Comparison of ENCODE assay signal across 29 mouse cellular contexts in genomic region chr2:74202776-74203175, GRCm38 (mm10).
DNase-seq lines count a peak whose midpoint lies in the region; ATAC-seq and TF ChIP-seq lines count a peak whose summit lies in the region.
"Had no signal": no experiment of that assay in that cellular context is flagged by ENCODE, and none has a peak within 500 bp of the region (broad histone marks: within the 10 kb centered on the region; RNA-seq: fewer than 3 reads in every experiment).

No protein-coding gene starts in this region.

- H3K27ac ChIP-seq in forebrain, embryonic 14.5 days (ENCODE audit: low read depth, low read length), result no peak overlapping the region
- H3K27ac ChIP-seq in forebrain, postnatal 0 days (ENCODE audit: low read depth, low read length), result no peak overlapping the region
- H3K27ac ChIP-seq in lung, embryonic 14.5 days (ENCODE audit: low read depth), result no peak overlapping the region
- H3K27ac ChIP-seq in lung, postnatal 0 days (ENCODE audit: low read length), result no peak overlapping the region
- H3K27ac ChIP-seq in limb, embryonic 12.5 days, result peak overlapping the region; percentile 80
- H3K27ac ChIP-seq: embryonic facial prominence, embryonic 12.5 days; hindbrain, embryonic 12.5 days; liver, embryonic 13.5 days; stomach, postnatal 0 days had no signal

- no peak overlapping the region for H3K9ac ChIP-seq in forebrain, embryonic 14.5 days (ENCODE audit: low read length)
- H3K9ac ChIP-seq in forebrain, postnatal 0 days, result no peak overlapping the region
- no peak overlapping the region for H3K9ac ChIP-seq in lung, embryonic 14.5 days
- H3K9ac ChIP-seq in lung, postnatal 0 days (replicated peaks; ENCODE audit: low read depth), result no peak overlapping the region
- H3K9ac ChIP-seq in limb, embryonic 12.5 days (replicated peaks), result no peak overlapping the region
- H3K9ac ChIP-seq: embryonic facial prominence, embryonic 12.5 days; hindbrain, embryonic 12.5 days; liver, embryonic 13.5 days had no signal

- H3K27me3 ChIP-seq in forebrain, embryonic 14.5 days (replicated peaks; ENCODE audit: control insufficient read depth, insufficient read depth, low read length), result no peaks in the 10 kb centered on the region
- no peaks in the 10 kb centered on the region for H3K27me3 ChIP-seq in forebrain, postnatal 0 days (ENCODE audit: insufficient read depth, low read length)
- no peaks in the 10 kb centered on the region for H3K27me3 ChIP-seq in lung, embryonic 14.5 days (ENCODE audit: insufficient read depth, low read length)
- no peaks in the 10 kb centered on the region for H3K27me3 ChIP-seq in lung, postnatal 0 days (replicated peaks; ENCODE audit: insufficient read depth, low read length)
- H3K27me3 ChIP-seq in limb, embryonic 12.5 days, result no peaks in the 10 kb centered on the region
- H3K27me3 ChIP-seq: embryonic facial prominence, embryonic 12.5 days; hindbrain, embryonic 12.5 days; liver, embryonic 13.5 days; Patski had no signal

- no peak for ATAC-seq in forebrain, embryonic 14.5 days
- ATAC-seq in forebrain, postnatal 0 days, result no peak
- no peak for ATAC-seq in lung, embryonic 14.5 days (ENCODE audit: insufficient read depth)
- ATAC-seq in lung, postnatal 0 days, result no peak
- ATAC-seq in limb, embryonic 12.5 days (ENCODE audit: insufficient number of reproducible peaks, insufficient read depth, low FRiP score, low TSS enrichment, low read depth), result no peak
- ATAC-seq: intestine, postnatal 0 days; Patski had no signal

- TF ChIP-seq CTCF in forebrain, postnatal 0 days (IDR thresholded peaks at IDR 0.05; ENCODE audit: low read depth), result no peak
- TF ChIP-seq CTCF in lung, embryonic 14.5 days (IDR thresholded peaks at IDR 0.05; ENCODE audit: low read depth), result no peak
- no peak for TF ChIP-seq CTCF in lung, postnatal 0 days (IDR thresholded peaks at IDR 0.05)

- H3K4me2 ChIP-seq in forebrain, embryonic 14.5 days (ENCODE audit: low read length), result no peak overlapping the region
- H3K4me2 ChIP-seq in forebrain, postnatal 0 days (ENCODE audit: low read depth), result no peak overlapping the region
- no peak overlapping the region for H3K4me2 ChIP-seq in lung, embryonic 14.5 days
- no peak overlapping the region for H3K4me2 ChIP-seq in lung, postnatal 0 days (replicated peaks; ENCODE audit: low read depth, low read length)
- peak overlapping the region; percentile 47 for H3K4me2 ChIP-seq in limb, embryonic 12.5 days
- H3K4me2 ChIP-seq: embryonic facial prominence, embryonic 12.5 days; hindbrain, embryonic 12.5 days; liver, embryonic 13.5 days had no signal

- peak; percentile 33 for DNase-seq in forebrain, embryonic 14.5 days (ENCODE audit: low spot score)
- no peak for DNase-seq in forebrain, postnatal 0 days
- peak; percentile 41 for DNase-seq in lung, embryonic 14.5 days
- DNase-seq in lung, postnatal 0 days (ENCODE audit: low spot score), result no peak
- DNase-seq in right cerebral cortex, adult 2 months (ENCODE audit: low spot score in 2 of 2), result no peak
- DNase-seq in frontal cortex, postnatal 36 days (ENCODE audit: low spot score in 2 of 2), result no peak
- DNase-seq: adrenal gland, postnatal 10 days; cerebellum, adult 11 months; cerebellum, adult 9-10 months; cerebellum, postnatal 36 days; heart, postnatal 14 days; kidney, adult 9 months; kidney, postnatal 4 days; layer of hippocampus, postnatal 36 days; left cerebral cortex, postnatal 4 days; liver, embryonic 13.5 days; lung, adult 18-20 months; lung, postnatal 14 days; midbrain, embryonic 14.5 days; right cerebral cortex, adult 18-20 months; right cerebral cortex, postnatal 4 days; thymus, adult 18-20 months; thymus, postnatal 25 days had no signal

- no peak for TF ChIP-seq EP300 in lung, postnatal 0 days (IDR thresholded peaks at IDR 0.05)

- H3K9me3 ChIP-seq in forebrain, embryonic 14.5 days (replicated peaks; ENCODE audit: control insufficient read depth, low read length), result no peaks in the 10 kb centered on the region
- H3K9me3 ChIP-seq in forebrain, postnatal 0 days (ENCODE audit: low read length), result no peaks in the 10 kb centered on the region
- H3K9me3 ChIP-seq in lung, embryonic 14.5 days (ENCODE audit: low read depth, low read length), result no peaks in the 10 kb centered on the region
- no peaks in the 10 kb centered on the region for H3K9me3 ChIP-seq in lung, postnatal 0 days (ENCODE audit: low read length)
- no peaks in the 10 kb centered on the region for H3K9me3 ChIP-seq in limb, embryonic 12.5 days
- H3K9me3 ChIP-seq: embryonic facial prominence, embryonic 12.5 days; liver, embryonic 13.5 days had no signal

- 32% methylated on average over 3 of the region's 3 CpGs for WGBS in forebrain, embryonic 14.5 days
- WGBS in forebrain, postnatal 0 days, result 48% methylated on average over 3 of the region's 3 CpGs
- WGBS in lung, embryonic 14.5 days, result 62% methylated on average over 3 of the region's 3 CpGs
- 66% methylated on average over 3 of the region's 3 CpGs for WGBS in lung, postnatal 0 days
- WGBS in limb, embryonic 12.5 days, result 41% methylated on average over 3 of the region's 3 CpGs

- peaks cover 19% of the 10 kb centered on the region for H3K4me1 ChIP-seq in forebrain, embryonic 14.5 days (ENCODE audit: control insufficient read depth, insufficient read depth, low read length)
- no peaks in the 10 kb centered on the region for H3K4me1 ChIP-seq in forebrain, postnatal 0 days (ENCODE audit: insufficient read depth)
- peaks cover 3% of the 10 kb centered on the region; the same call in 1 of the 2 replicates for H3K4me1 ChIP-seq in lung, embryonic 14.5 days (ENCODE audit: insufficient read depth)
- H3K4me1 ChIP-seq in lung, postnatal 0 days (ENCODE audit: insufficient read depth, low read depth, low read length), result 0 out of 2 replicates have a peak, but pooled peaks cover 4% of the 10 kb centered on the region
- peaks cover 43% of the 10 kb centered on the region for H3K4me1 ChIP-seq in limb, embryonic 12.5 days (replicated peaks)
- H3K4me1 ChIP-seq: liver, embryonic 13.5 days had no signal

- no peak overlapping the region for H3K4me3 ChIP-seq in forebrain, embryonic 14.5 days (ENCODE audit: low read depth, low read length)
- no peak overlapping the region for H3K4me3 ChIP-seq in forebrain, postnatal 0 days (ENCODE audit: low read depth, low read length)
- no peak overlapping the region for H3K4me3 ChIP-seq in lung, embryonic 14.5 days (ENCODE audit: low read depth, low read length)
- no peak overlapping the region for H3K4me3 ChIP-seq in lung, postnatal 0 days (ENCODE audit: low read depth, low read length)
- H3K4me3 ChIP-seq in limb, embryonic 12.5 days (replicated peaks), result peak overlapping the region; percentile 21
- H3K4me3 ChIP-seq: embryonic facial prominence, embryonic 12.5 days; hindbrain, embryonic 12.5 days; liver, embryonic 13.5 days had no signal

- no peaks in the 10 kb centered on the region for H3K36me3 ChIP-seq in forebrain, embryonic 14.5 days (ENCODE audit: control insufficient read depth, insufficient read depth, low read length)
- H3K36me3 ChIP-seq in forebrain, postnatal 0 days (ENCODE audit: insufficient read depth), result no peaks in the 10 kb centered on the region
- no peaks in the 10 kb centered on the region for H3K36me3 ChIP-seq in lung, embryonic 14.5 days (ENCODE audit: insufficient read depth)
- H3K36me3 ChIP-seq in lung, postnatal 0 days (ENCODE audit: insufficient read depth, low read length), result no peaks in the 10 kb centered on the region
- no peaks in the 10 kb centered on the region for H3K36me3 ChIP-seq in limb, embryonic 12.5 days
- H3K36me3 ChIP-seq: embryonic facial prominence, embryonic 12.5 days; hindbrain, embryonic 12.5 days; liver, embryonic 13.5 days had no signal

Comparison
In these comparisons a context has a peak if more than half of its experiments do, and no peak if none do; other contexts are left out.
1. DNase-seq: peak in forebrain, embryonic 14.5 days (single experiment) and lung, embryonic 14.5 days (single experiment); none in forebrain, postnatal 0 days (single experiment), lung, postnatal 0 days (single experiment), right cerebral cortex, adult 2 months (0 of 2) and frontal cortex, postnatal 36 days (0 of 2).